Mouse (Mus musculus): ENCODE measurements around the gene Aadacl3. TPM values are rescaled to one million over a fixed set of nuclear protein-coding genes. Genes with fewer than 3 reads are reported as not detected.

The Aadacl3 gene
- polyA plus RNA-seq, 1 experiment, result not detected

DNA sequence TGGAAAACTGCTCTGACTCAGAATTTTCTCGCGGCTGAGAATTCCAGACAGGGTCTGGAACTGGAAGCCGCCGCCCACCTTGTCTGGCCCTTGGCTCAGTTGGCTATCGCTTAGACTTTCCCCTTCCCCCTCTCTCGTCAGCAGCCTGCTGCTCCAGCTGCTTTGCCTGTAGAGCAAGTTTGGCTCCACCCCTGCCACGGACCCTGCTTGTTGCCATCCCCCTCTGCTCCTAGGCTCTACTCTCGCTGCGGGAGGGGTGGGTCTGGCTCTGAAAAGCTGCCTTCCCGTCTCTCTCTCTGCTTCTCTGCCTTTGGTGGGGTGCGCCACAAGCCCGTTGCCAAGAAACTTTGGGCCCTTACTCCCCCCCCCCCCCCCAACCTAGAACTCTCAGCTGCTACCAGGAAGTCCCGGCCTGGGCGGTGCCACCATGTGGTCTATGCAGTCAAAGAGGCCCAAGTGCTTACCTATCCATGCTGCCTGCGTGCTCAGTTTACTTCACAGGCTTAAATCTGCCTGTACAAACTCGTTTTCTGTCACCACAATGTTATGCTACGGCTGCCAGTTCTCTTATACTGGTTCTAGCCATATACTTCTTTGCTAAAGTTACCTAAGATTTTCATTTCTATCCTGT, 59.0 kb downstream of the Aadacl3 start:
- no peak for TF ChIP-seq GATA1 (IDR thresholded peaks at IDR 0.05; ENCODE audit: low read length)

Other genes with a start within 250 kb of the Aadacl3 start
- gene Pramel5, start 183.3 kb downstream of the Aadacl3 start, polyA plus RNA-seq (2012), result not detected in 2 replicates
- not detected in 2 replicates for gene Gm13128, start 133.5 kb downstream of the Aadacl3 start, polyA plus RNA-seq (2012)
- not detected in 2 replicates for gene Gm13119, start 105.8 kb downstream of the Aadacl3 start, polyA plus RNA-seq (2012)
- not detected in 2 replicates for gene Pramef20, start 85.8 kb downstream of the Aadacl3 start, polyA plus RNA-seq (2012)
- gene Pramef12, start 55.3 kb downstream of the Aadacl3 start, polyA plus RNA-seq (2012), result not detected in 2 replicates
- gene 1700012P22Rik, start 25.0 kb downstream of the Aadacl3 start, polyA plus RNA-seq (2012), result not detected in 2 replicates
- not detected in 2 replicates for gene Gm9944, start 10.4 kb downstream of the Aadacl3 start, polyA plus RNA-seq (2012)
- not detected in 2 replicates for gene 9430007A20Rik, start 56.1 kb upstream of the Aadacl3 start, polyA plus RNA-seq (2012)
- not detected in 2 replicates for gene Gm13124, start 101.4 kb upstream of the Aadacl3 start, polyA plus RNA-seq (2012)
- gene Aadacl4, start 150.0 kb upstream of the Aadacl3 start, polyA plus RNA-seq (2012), result not detected in 2 replicates
- gene Gm436, start 222.6 kb upstream of the Aadacl3 start, polyA plus RNA-seq (2012), result not detected in 2 replicates

All from G1E-ER4 (cell line).